Mouse (Mus musculus): ENCODE measurements around the gene Rin2.

DNA sequence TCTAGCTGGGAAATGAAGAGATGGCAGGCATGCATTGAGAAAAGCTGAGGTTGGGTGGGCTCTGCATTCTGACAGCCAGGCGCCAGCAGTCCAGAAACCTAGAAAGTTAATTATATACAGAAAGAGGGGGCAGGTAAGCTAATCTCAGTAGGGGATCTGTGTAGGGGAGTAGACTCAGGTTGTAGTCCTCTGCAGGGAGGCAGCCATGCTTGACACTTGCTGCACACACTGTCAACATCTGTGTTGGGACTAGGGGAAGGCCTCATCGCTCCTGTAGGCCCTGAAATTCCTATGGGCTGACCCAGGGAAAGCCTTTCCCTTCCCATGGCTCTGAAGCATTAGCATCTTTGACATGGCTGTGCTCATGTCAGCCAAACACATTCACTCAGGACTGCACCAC is 10.7 kb upstream of the Rin2 start:
- TF ChIP-seq POLR2A (IDR thresholded peaks at IDR 0.05; ENCODE audit: borderline replicate concordance, extremely low read depth, insufficient read depth, insufficient read length, poor library complexity, severe bottlenecking) = no peak
- TF ChIP-seq CTCF (IDR thresholded peaks at IDR 0.05; ENCODE audit: borderline replicate concordance, extremely low read depth, insufficient read depth, insufficient read length) = no peak
